Mouse (Mus musculus): ENCODE results near the gene Npas3. TPM values are rescaled to one million over a fixed set of nuclear protein-coding genes. Genes with fewer than 3 reads are reported as not detected.

The Npas3 gene
- polyA plus RNA-seq, 1 experiment from 2014 or later = 23.2 TPM

DNA sequence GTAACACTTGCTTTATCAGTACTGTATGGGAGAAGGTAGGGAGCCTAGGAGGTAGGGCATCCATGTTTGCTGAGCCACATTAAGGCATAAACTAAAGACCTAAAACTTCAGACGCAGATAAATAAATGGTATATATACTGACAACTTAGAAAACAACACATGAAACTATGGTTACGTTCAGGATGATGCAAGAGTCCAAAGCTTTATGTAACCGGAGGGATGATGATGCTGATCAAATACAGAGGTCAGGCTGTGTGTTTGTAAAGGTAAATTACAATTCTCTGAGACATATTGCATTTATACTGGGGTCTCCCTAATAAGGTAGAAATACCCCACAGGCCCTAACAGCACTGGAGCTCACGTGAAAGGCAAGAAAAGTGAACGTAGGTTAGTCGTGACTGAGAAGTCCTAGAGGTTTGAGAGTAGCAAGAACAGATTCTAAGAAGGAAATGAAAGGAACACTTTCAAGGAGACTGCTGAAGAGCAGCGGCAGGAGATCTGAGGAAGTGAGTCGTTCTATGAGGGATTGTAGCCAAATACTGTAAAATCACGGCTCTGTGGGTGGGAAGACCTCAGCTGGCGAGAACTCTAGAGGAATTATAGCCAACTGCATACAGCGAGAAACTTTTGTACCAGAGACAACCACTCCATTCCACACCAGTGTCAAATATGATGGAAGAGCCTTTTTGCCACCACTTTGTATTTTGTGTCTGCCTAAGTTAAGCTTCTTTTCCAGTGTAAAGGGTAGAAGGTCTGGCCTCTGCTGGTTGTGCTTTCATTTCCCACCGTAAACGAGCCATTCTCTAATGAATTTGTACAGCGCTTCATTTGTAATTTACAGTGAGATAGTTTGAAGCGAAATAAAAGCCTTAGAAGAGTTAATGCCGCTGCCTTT, 49.7 kb downstream of the Npas3 start:
- Histone ChIP-seq H3K27me3 (replicated peaks) (no peaks in the 10 kb centered on the region), H3K27ac (replicated peaks) (0 out of 2 replicates have a peak overlapping the region, but pooled peaks have one; percentile 18), H3K4me3 (replicated peaks) (no peak overlapping the region), H3K9me3 (replicated peaks) (no peaks in the 10 kb centered on the region), H3K4me2 (peak overlapping the region; percentile 40), H3K4me1 (peaks cover 22% of the 10 kb centered on the region), H3K9ac (replicated peaks) (no peak overlapping the region), H3K36me3 (no peaks in the 10 kb centered on the region)
- 47% methylated on average over 16 of the region's 16 CpGs for WGBS
- ATAC-seq (ENCODE audit: low FRiP score) = no peak

DNA sequence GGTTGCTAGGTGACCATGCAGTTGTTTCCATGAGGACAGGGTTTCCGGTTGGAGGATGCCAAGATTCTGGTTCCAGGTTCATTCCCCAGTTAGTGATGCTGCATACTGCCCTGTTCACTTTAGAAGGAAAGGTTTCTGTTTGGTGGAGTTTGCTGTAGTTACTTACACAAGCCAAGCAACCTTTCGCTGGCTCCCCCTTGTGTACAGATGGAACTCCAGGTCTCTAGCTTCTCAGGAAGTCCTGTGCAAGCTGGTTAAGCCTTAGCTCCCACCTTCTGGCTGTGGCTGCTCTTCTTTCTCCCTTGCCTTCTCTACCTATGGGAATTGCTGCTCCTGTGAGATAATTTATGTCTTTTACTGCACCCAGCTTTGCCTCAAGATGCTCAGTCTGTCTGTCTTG, 52.5 kb downstream of the Npas3 start:
- Histone ChIP-seq H3K4me1 (peaks cover 23% of the 10 kb centered on the region), H3K36me3 (no peaks in the 10 kb centered on the region), H3K27ac (replicated peaks) (no peak overlapping the region), H3K9ac (replicated peaks) (no peak overlapping the region), H3K27me3 (replicated peaks) (no peaks in the 10 kb centered on the region), H3K4me3 (replicated peaks) (no peak overlapping the region), H3K9me3 (replicated peaks) (no peaks in the 10 kb centered on the region), H3K4me2 (no peak overlapping the region)
- WGBS = 62% methylated on average over 2 of the region's 2 CpGs
- no peak for ATAC-seq (ENCODE audit: low FRiP score)

DNA sequence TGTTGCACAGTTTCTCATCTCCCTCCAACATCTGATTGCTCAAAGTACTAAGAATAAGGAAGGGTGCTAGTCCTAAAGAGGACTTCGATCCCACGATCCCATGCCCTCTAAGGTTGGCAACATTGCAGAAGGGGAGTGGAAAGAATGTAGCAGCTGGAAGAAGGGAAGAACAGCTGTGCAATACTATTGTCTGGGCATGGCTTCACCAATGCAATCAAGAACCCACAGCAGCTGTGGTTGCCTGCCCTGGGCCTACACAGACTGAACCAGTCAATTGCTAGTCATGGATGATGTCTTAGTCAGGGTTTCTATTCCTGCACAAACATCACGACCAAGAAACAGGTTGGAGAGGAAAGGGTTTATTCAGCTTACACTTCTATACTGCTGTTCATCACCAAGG, 53.7 kb downstream of the Npas3 start:
- Histone ChIP-seq H3K4me2 (no peak overlapping the region), H3K9ac (replicated peaks) (no peak overlapping the region), H3K36me3 (no peaks in the 10 kb centered on the region), H3K27ac (replicated peaks) (no peak overlapping the region), H3K4me1 (peaks cover 23% of the 10 kb centered on the region), H3K9me3 (replicated peaks) (no peaks in the 10 kb centered on the region), H3K4me3 (replicated peaks) (no peak overlapping the region), H3K27me3 (replicated peaks) (no peaks in the 10 kb centered on the region)
- 96% methylated on average over 3 of the region's 3 CpGs for WGBS
- ATAC-seq (ENCODE audit: low FRiP score) = no peak

- Histone ChIP-seq H3K4me3 (replicated peaks) (no peak overlapping the region), H3K4me2 (no peak overlapping the region), H3K27ac (replicated peaks) (no peak overlapping the region), H3K27me3 (replicated peaks) (no peaks in the 10 kb centered on the region), H3K36me3 (no peaks in the 10 kb centered on the region), H3K9ac (replicated peaks) (no peak overlapping the region), H3K9me3 (replicated peaks) (no peaks in the 10 kb centered on the region), H3K4me1 (peaks cover 16% of the 10 kb centered on the region)
- WGBS = 62% methylated on average over 2 of the region's 2 CpGs
- no peak for ATAC-seq (ENCODE audit: low FRiP score)
These were observed 68.2 kb downstream of the Npas3 start for GRCm38 (mm10) chr12:53316715-53317114.

DNA sequence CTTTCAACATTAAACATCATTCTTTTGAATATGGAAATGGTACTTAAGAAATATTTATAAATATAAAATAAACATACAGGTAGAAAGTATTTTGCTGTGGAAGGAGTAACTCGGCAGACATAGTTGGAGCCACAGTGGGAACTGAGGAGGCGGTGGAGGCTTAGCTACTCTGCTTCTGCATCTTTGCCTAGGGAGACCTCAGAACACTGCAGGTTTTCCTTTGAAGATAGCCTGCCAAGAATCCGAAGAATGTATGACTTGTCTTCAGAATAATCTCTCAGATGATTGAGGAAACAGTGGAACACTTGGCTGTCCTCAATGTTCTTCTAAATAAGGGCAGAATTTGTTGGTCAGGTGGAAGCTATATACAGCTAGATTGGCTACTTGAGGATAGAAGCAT, 69.3 kb downstream of the Npas3 start:
- H3K27me3 ChIP-seq (replicated peaks) = no peaks in the 10 kb centered on the region
- WGBS = 74% methylated on average over 3 of the region's 3 CpGs
- H3K4me2 ChIP-seq = no peak overlapping the region
- ATAC-seq (ENCODE audit: low FRiP score) = no peak
- H3K36me3 ChIP-seq = no peaks in the 10 kb centered on the region
- no peak overlapping the region for H3K4me3 ChIP-seq (replicated peaks)
- no peaks in the 10 kb centered on the region for H3K9me3 ChIP-seq (replicated peaks)
- no peak overlapping the region for H3K27ac ChIP-seq (replicated peaks)
- H3K4me1 ChIP-seq = peaks cover 19% of the 10 kb centered on the region
- H3K9ac ChIP-seq (replicated peaks) = no peak overlapping the region

DNA sequence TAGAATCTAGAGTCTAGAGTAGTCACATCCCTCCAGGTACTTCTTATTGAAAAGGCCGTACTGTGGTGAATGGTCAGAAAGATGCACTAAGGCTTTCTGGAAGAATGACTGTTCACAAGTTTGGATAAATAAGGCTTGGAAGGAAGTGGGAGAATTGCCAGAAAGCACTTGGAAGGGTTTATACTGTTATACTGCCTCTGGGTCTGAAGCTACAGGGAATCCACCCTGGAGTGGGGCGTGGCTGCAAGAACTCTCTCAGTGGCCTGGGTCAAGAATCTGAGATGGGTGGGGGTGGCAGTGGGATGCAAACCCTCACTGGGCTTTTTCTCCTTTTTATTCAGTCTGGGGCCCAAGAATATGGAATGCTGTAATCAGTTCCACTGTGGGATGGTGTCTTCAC, 72.0 kb downstream of the Npas3 start:
- no peaks in the 10 kb centered on the region for H3K27me3 ChIP-seq (replicated peaks)
- 80% methylated on average over 2 of the region's 2 CpGs for WGBS
- no peak overlapping the region for H3K27ac ChIP-seq (replicated peaks)
- H3K4me1 ChIP-seq = peaks cover 19% of the 10 kb centered on the region
- H3K4me3 ChIP-seq (replicated peaks) = no peak overlapping the region
- H3K36me3 ChIP-seq = no peaks in the 10 kb centered on the region
- no peak for ATAC-seq (ENCODE audit: low FRiP score)
- H3K9me3 ChIP-seq (replicated peaks) = no peaks in the 10 kb centered on the region
- H3K4me2 ChIP-seq = no peak overlapping the region
- no peak overlapping the region for H3K9ac ChIP-seq (replicated peaks)

DNA sequence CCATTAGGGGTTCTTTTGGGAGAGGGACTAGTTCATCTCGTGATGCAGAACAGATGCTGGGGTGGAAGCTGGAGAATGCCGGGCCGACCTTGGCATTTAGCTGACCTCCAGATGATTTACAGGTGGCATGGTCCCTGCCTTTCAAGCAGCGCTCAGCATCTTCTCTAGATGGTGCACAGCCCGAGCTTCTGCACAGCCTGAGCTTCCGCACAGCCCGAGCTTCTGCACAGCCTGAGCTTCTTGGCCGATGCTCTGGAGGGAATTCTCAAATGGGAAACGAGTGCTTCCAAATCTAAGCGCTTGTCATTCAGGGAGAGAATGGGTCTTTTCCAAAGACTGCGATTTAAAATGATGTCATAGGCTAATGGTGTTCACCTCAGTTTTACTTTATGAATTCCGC, 72.5 kb downstream of the Npas3 start:
- peaks cover 19% of the 10 kb centered on the region for H3K4me1 ChIP-seq
- H3K9ac ChIP-seq (replicated peaks) = no peak overlapping the region
- H3K36me3 ChIP-seq = no peaks in the 10 kb centered on the region
- WGBS = 45% methylated on average over 12 of the region's 12 CpGs
- H3K4me2 ChIP-seq = no peak overlapping the region
- no peaks in the 10 kb centered on the region for H3K9me3 ChIP-seq (replicated peaks)
- peak; percentile 57; the same call in 1 of the 2 replicates for ATAC-seq (ENCODE audit: low FRiP score)
- no peak overlapping the region for H3K27ac ChIP-seq (replicated peaks)
- no peaks in the 10 kb centered on the region for H3K27me3 ChIP-seq (replicated peaks)
- H3K4me3 ChIP-seq (replicated peaks) = no peak overlapping the region

DNA sequence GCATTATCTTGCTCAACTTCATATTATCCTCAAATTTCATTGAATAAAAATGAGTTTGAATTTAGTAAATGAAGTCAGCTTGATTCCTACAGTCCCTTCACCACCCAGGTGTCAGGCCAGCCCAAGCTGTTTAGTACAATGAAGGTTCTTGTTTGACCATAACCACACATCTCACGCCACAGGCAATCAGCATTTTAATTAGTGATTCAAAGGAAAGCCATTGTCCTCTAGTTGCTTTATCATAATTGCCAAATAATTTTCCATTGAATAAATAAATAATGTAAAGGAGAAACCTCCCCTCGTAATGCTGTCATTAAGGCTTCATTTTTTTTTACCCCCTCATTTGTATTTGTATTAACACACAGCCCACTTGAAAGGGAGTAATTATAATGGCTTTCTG, 73.5 kb downstream of the Npas3 start:
- Histone ChIP-seq H3K27me3 (replicated peaks) (no peaks in the 10 kb centered on the region), H3K9me3 (replicated peaks) (no peaks in the 10 kb centered on the region), H3K4me2 (no peak overlapping the region), H3K4me3 (replicated peaks) (no peak overlapping the region), H3K36me3 (no peaks in the 10 kb centered on the region), H3K27ac (replicated peaks) (no peak overlapping the region), H3K9ac (replicated peaks) (no peak overlapping the region), H3K4me1 (peaks cover 19% of the 10 kb centered on the region)
- ATAC-seq (ENCODE audit: low FRiP score) = no peak
- 39% methylated on average over 2 of the region's 2 CpGs for WGBS

- H3K9me3 ChIP-seq (replicated peaks) = no peaks in the 10 kb centered on the region
- no peaks in the 10 kb centered on the region for H3K27me3 ChIP-seq (replicated peaks)
- ATAC-seq (ENCODE audit: low FRiP score) = no peak
- H3K27ac ChIP-seq (replicated peaks) = peak overlapping the region; percentile 48
- no peak overlapping the region for H3K9ac ChIP-seq (replicated peaks)
- WGBS = 41% methylated on average over 3 of the region's 3 CpGs
- no peak overlapping the region for H3K4me2 ChIP-seq
- no peak overlapping the region for H3K4me3 ChIP-seq (replicated peaks)
- no peaks in the 10 kb centered on the region for H3K36me3 ChIP-seq
- peaks cover 20% of the 10 kb centered on the region for H3K4me1 ChIP-seq
These were observed 79.2 kb downstream of the Npas3 start for GRCm38 (mm10) chr12:53327653-53328188.

- H3K4me2 ChIP-seq = peak overlapping the region; percentile 19
- 40% methylated on average over 5 of the region's 5 CpGs for WGBS
- peaks cover 20% of the 10 kb centered on the region for H3K4me1 ChIP-seq
- no peak overlapping the region for H3K9ac ChIP-seq (replicated peaks)
- ATAC-seq (ENCODE audit: low FRiP score) = no peak
- H3K27ac ChIP-seq (replicated peaks) = peak overlapping the region; percentile 48
- H3K36me3 ChIP-seq = no peaks in the 10 kb centered on the region
- H3K27me3 ChIP-seq (replicated peaks) = no peaks in the 10 kb centered on the region
- H3K9me3 ChIP-seq (replicated peaks) = no peaks in the 10 kb centered on the region
- H3K4me3 ChIP-seq (replicated peaks) = no peak overlapping the region
These were observed 79.8 kb downstream of the Npas3 start for GRCm38 (mm10) chr12:53328257-53328736.

- H3K4me2 ChIP-seq = no peak overlapping the region
- H3K36me3 ChIP-seq = no peaks in the 10 kb centered on the region
- no peak overlapping the region for H3K4me3 ChIP-seq (replicated peaks)
- no peaks in the 10 kb centered on the region for H3K9me3 ChIP-seq (replicated peaks)
- H3K27me3 ChIP-seq (replicated peaks) = no peaks in the 10 kb centered on the region
- no peak overlapping the region for H3K27ac ChIP-seq (replicated peaks)
- ATAC-seq (ENCODE audit: low FRiP score) = no peak
- H3K4me1 ChIP-seq = peaks cover 20% of the 10 kb centered on the region
- WGBS = 86% methylated on average over 6 of the region's 6 CpGs
- H3K9ac ChIP-seq (replicated peaks) = no peak overlapping the region
These were observed 81.7 kb downstream of the Npas3 start for GRCm38 (mm10) chr12:53330141-53330540.

GRCm38 (mm10) chr12:53331391-53331790, 82.9 kb downstream of the Npas3 start:
- H3K4me1 ChIP-seq = peaks cover 20% of the 10 kb centered on the region
- H3K27ac ChIP-seq (replicated peaks) = no peak overlapping the region
- no peak overlapping the region for H3K4me2 ChIP-seq
- no peaks in the 10 kb centered on the region for H3K27me3 ChIP-seq (replicated peaks)
- H3K9me3 ChIP-seq (replicated peaks) = no peaks in the 10 kb centered on the region
- no peak overlapping the region for H3K4me3 ChIP-seq (replicated peaks)
- no peak overlapping the region for H3K9ac ChIP-seq (replicated peaks)
- WGBS = 18% methylated on average over 9 of the region's 9 CpGs
- no peaks in the 10 kb centered on the region for H3K36me3 ChIP-seq
- no peak for ATAC-seq (ENCODE audit: low FRiP score)
